Mouse (Mus musculus): Measurements from ENCODE around the gene Lrrc31. TPM values are rescaled to one million over a fixed set of nuclear protein-coding genes. Genes with fewer than 3 reads are reported as not detected.

Lrrc31 gene
- polyA plus RNA-seq, 1 experiment, result not detected

- Histone ChIP-seq H3K79me3 (ENCODE audit: low read depth) (no peaks in the 10 kb centered on the region), H3K79me2 (ENCODE audit: control insufficient read depth, insufficient read depth) (no peaks in the 10 kb centered on the region), H3K27me3 (ENCODE audit: control insufficient read depth, insufficient read depth, insufficient read length) (no peaks in the 10 kb centered on the region), H3K4me3 (ENCODE audit: insufficient read depth, poor library complexity, severe bottlenecking) (no peak overlapping the region), H3K36me3 (ENCODE audit: control insufficient read depth, insufficient read depth) (no peaks in the 10 kb centered on the region), H3ac (ENCODE audit: control insufficient read depth, insufficient read length, low read depth) (no peak overlapping the region)
- no peak for TF ChIP-seq FOSL1 (IDR thresholded peaks at IDR 0.05; ENCODE audit: insufficient read depth, low read length, poor library complexity, severe bottlenecking)
- no peak for TF ChIP-seq CTCF (IDR thresholded peaks at IDR 0.05; ENCODE audit: control insufficient read depth, insufficient read depth, insufficient read length)
- TF ChIP-seq MYOG (IDR thresholded peaks at IDR 0.05; ENCODE audit: control insufficient read depth, extremely low read depth, insufficient read length), result no peak
Observed at GRCm38 (mm10) chr3:30722461-30722860, 22.8 kb upstream of the Lrrc31 start.

- Histone ChIP-seq H3ac (ENCODE audit: control insufficient read depth, insufficient read length, low read depth) (no peak overlapping the region), H3K27me3 (ENCODE audit: control insufficient read depth, insufficient read depth, insufficient read length) (no peaks in the 10 kb centered on the region), H3K79me2 (ENCODE audit: control insufficient read depth, insufficient read depth) (no peaks in the 10 kb centered on the region), H3K36me3 (ENCODE audit: control insufficient read depth, insufficient read depth) (no peaks in the 10 kb centered on the region), H3K79me3 (ENCODE audit: low read depth) (no peaks in the 10 kb centered on the region), H3K4me3 (ENCODE audit: insufficient read depth, poor library complexity, severe bottlenecking) (no peak overlapping the region)
- TF ChIP-seq CTCF (IDR thresholded peaks at IDR 0.05; ENCODE audit: control insufficient read depth, insufficient read depth, insufficient read length) (no peak), CEBPB (IDR thresholded peaks at IDR 0.05; ENCODE audit: low read depth) (no peak), MAX (IDR thresholded peaks at IDR 0.05) (no peak), MYOG (IDR thresholded peaks at IDR 0.05; ENCODE audit: control insufficient read depth, extremely low read depth, insufficient read length) (no peak), FOSL1 (IDR thresholded peaks at IDR 0.05; ENCODE audit: insufficient read depth, low read length, poor library complexity, severe bottlenecking) (no peak), MYOD1 (IDR thresholded peaks at IDR 0.05; ENCODE audit: control insufficient read depth, insufficient read length, low read depth) (no peak), USF1 (IDR thresholded peaks at IDR 0.05; ENCODE audit: low read depth) (no peak)
Observed at GRCm38 (mm10) chr3:30722036-30722435, 22.4 kb upstream of the Lrrc31 start.

GRCm38 (mm10) chr3:30718649-30719048, 19.0 kb upstream of the Lrrc31 start:
- Histone ChIP-seq H3K4me3 (ENCODE audit: insufficient read depth, poor library complexity, severe bottlenecking) (no peak overlapping the region), H3K79me2 (ENCODE audit: control insufficient read depth, insufficient read depth) (no peaks in the 10 kb centered on the region)
- TF ChIP-seq USF1 (IDR thresholded peaks at IDR 0.05; ENCODE audit: low read depth), result no peak
- TF ChIP-seq CEBPB (IDR thresholded peaks at IDR 0.05; ENCODE audit: low read depth), result no peak
- no peak for TF ChIP-seq MYOD1 (IDR thresholded peaks at IDR 0.05; ENCODE audit: control insufficient read depth, insufficient read length, low read depth)
- TF ChIP-seq FOSL1 (IDR thresholded peaks at IDR 0.05; ENCODE audit: insufficient read depth, low read length, poor library complexity, severe bottlenecking), result no peak
- TF ChIP-seq MAX (IDR thresholded peaks at IDR 0.05), result no peak
- no peak for TF ChIP-seq MYOG (IDR thresholded peaks at IDR 0.05; ENCODE audit: control insufficient read depth, extremely low read depth, insufficient read length)
- no peak for TF ChIP-seq CTCF (IDR thresholded peaks at IDR 0.05; ENCODE audit: control insufficient read depth, insufficient read depth, insufficient read length)

GRCm38 (mm10) chr3:30713334-30713733, 13.7 kb upstream of the Lrrc31 start:
- peaks cover 10% of the 10 kb centered on the region for H3K27me3 ChIP-seq (ENCODE audit: control insufficient read depth, insufficient read depth, insufficient read length)
- no peak overlapping the region for H3K4me3 ChIP-seq (ENCODE audit: insufficient read depth, poor library complexity, severe bottlenecking)
- no peak overlapping the region for H3ac ChIP-seq (ENCODE audit: control insufficient read depth, insufficient read length, low read depth)
- no peaks in the 10 kb centered on the region for H3K79me3 ChIP-seq (ENCODE audit: low read depth)
- TF ChIP-seq MYOD1 (IDR thresholded peaks at IDR 0.05; ENCODE audit: control insufficient read depth, insufficient read length, low read depth), result no peak
- no peak for TF ChIP-seq CEBPB (IDR thresholded peaks at IDR 0.05; ENCODE audit: low read depth)
- no peak for TF ChIP-seq FOSL1 (IDR thresholded peaks at IDR 0.05; ENCODE audit: insufficient read depth, low read length, poor library complexity, severe bottlenecking)
- H3K79me2 ChIP-seq (ENCODE audit: control insufficient read depth, insufficient read depth), result no peaks in the 10 kb centered on the region
- H3K36me3 ChIP-seq (ENCODE audit: control insufficient read depth, insufficient read depth), result no peaks in the 10 kb centered on the region

More at GRCm38 (mm10) chr3:30718649-30719048, 19.0 kb upstream of the Lrrc31 start:
- H3K79me3 ChIP-seq (ENCODE audit: low read depth), result no peaks in the 10 kb centered on the region
- peaks cover 3% of the 10 kb centered on the region for H3K27me3 ChIP-seq (ENCODE audit: control insufficient read depth, insufficient read depth, insufficient read length)
- H3K36me3 ChIP-seq (ENCODE audit: control insufficient read depth, insufficient read depth), result no peaks in the 10 kb centered on the region
- no peak overlapping the region for H3ac ChIP-seq (ENCODE audit: control insufficient read depth, insufficient read length, low read depth)

GRCm38 (mm10) chr3:30710191-30710590, 10.5 kb upstream of the Lrrc31 start:
- Histone ChIP-seq H3K4me3 (ENCODE audit: insufficient read depth, poor library complexity, severe bottlenecking) (no peak overlapping the region), H3ac (ENCODE audit: control insufficient read depth, insufficient read length, low read depth) (no peak overlapping the region), H3K27me3 (ENCODE audit: control insufficient read depth, insufficient read depth, insufficient read length) (peaks cover 10% of the 10 kb centered on the region), H3K79me3 (ENCODE audit: low read depth) (no peaks in the 10 kb centered on the region), H3K79me2 (ENCODE audit: control insufficient read depth, insufficient read depth) (no peaks in the 10 kb centered on the region), H3K36me3 (ENCODE audit: control insufficient read depth, insufficient read depth) (no peaks in the 10 kb centered on the region)
- TF ChIP-seq FOSL1 (IDR thresholded peaks at IDR 0.05; ENCODE audit: insufficient read depth, low read length, poor library complexity, severe bottlenecking) (no peak), MYOD1 (IDR thresholded peaks at IDR 0.05; ENCODE audit: control insufficient read depth, insufficient read length, low read depth) (no peak), CTCF (IDR thresholded peaks at IDR 0.05; ENCODE audit: control insufficient read depth, insufficient read depth, insufficient read length) (no peak), MYOG (IDR thresholded peaks at IDR 0.05; ENCODE audit: control insufficient read depth, extremely low read depth, insufficient read length) (no peak)

GRCm38 (mm10) chr3:30706614-30707276, 7.1 kb upstream of the Lrrc31 start:
- no peak overlapping the region for H3K4me3 ChIP-seq (ENCODE audit: insufficient read depth, poor library complexity, severe bottlenecking)
- TF ChIP-seq CTCF (IDR thresholded peaks at IDR 0.05; ENCODE audit: control insufficient read depth, insufficient read depth, insufficient read length), result no peak
- no peak for TF ChIP-seq MYOG (IDR thresholded peaks at IDR 0.05; ENCODE audit: control insufficient read depth, extremely low read depth, insufficient read length)
- no peak for TF ChIP-seq MAX (IDR thresholded peaks at IDR 0.05)
- TF ChIP-seq USF1 (IDR thresholded peaks at IDR 0.05; ENCODE audit: low read depth), result no peak
- no peak for TF ChIP-seq MYOD1 (IDR thresholded peaks at IDR 0.05; ENCODE audit: control insufficient read depth, insufficient read length, low read depth)
- TF ChIP-seq CEBPB (IDR thresholded peaks at IDR 0.05; ENCODE audit: low read depth), result no peak
- no peak for TF ChIP-seq FOSL1 (IDR thresholded peaks at IDR 0.05; ENCODE audit: insufficient read depth, low read length, poor library complexity, severe bottlenecking)
- H3K36me3 ChIP-seq (ENCODE audit: control insufficient read depth, insufficient read depth), result no peaks in the 10 kb centered on the region
- H3ac ChIP-seq (ENCODE audit: control insufficient read depth, insufficient read length, low read depth), result no peak overlapping the region
- no peaks in the 10 kb centered on the region for H3K79me3 ChIP-seq (ENCODE audit: low read depth)
- H3K27me3 ChIP-seq (ENCODE audit: control insufficient read depth, insufficient read depth, insufficient read length), result peaks cover 7% of the 10 kb centered on the region
- H3K79me2 ChIP-seq (ENCODE audit: control insufficient read depth, insufficient read depth), result no peaks in the 10 kb centered on the region
